Mouse (Mus musculus) liver, embryonic 11.5 days (tissue): ENCODE results near the gene Pip4k2b. TPM values are rescaled to one million over a fixed set of nuclear protein-coding genes. Genes with fewer than 3 reads are reported as not detected.

ENCODE experiments used
- ATAC-seq: fragments of 200-750 bp; cut with Nextera tagmentation; replicated peaks from 2 replicates; pipeline ENCODE4 v1.8.0; 2017; ENCODE audit warnings: moderate number of reproducible peaks, mild to moderate bottlenecking, moderate TSS enrichment, moderate library complexity; ENCODE audit not compliant: low FRiP score
- DNase-seq: peaks from one replicate; pipeline ENCODE4 v3.0.0-alpha.2; 2017; ENCODE audit warnings: low spot score
- H3K27ac ChIP-seq: fragments of 300-500 bp; sonication (generic); 2 replicates; pipeline ENCODE4 v1.5.1; 2014; ENCODE audit warnings: mild to moderate bottlenecking, low read depth, low read length, control low read depth
- H3K27me3 ChIP-seq: fragments of 300-500 bp; sonication (generic); replicated peaks from 2 replicates; pipeline ENCODE4 v1.6.1; 2014; ENCODE audit warnings: low read length, mixed read lengths; ENCODE audit not compliant: control insufficient read depth, insufficient read depth
- H3K36me3 ChIP-seq: fragments of 300-500 bp; sonication (generic); 2 replicates; pipeline ENCODE4 v1.6.1; 2014; ENCODE audit warnings: mild to moderate bottlenecking, low read length, moderate library complexity, mixed read lengths; ENCODE audit not compliant: control insufficient read depth, insufficient read depth
- H3K4me1 ChIP-seq: fragments of 300-500 bp; sonication (generic); replicated peaks from 2 replicates; pipeline ENCODE4 v1.6.1; 2014; ENCODE audit warnings: low read length, mixed read lengths; ENCODE audit not compliant: control insufficient read depth, insufficient read depth
- H3K4me2 ChIP-seq: fragments of 300-500 bp; sonication (generic); 2 replicates; pipeline ENCODE4 v1.6.1; 2014; ENCODE audit warnings: mild to moderate bottlenecking, control low read depth, moderate library complexity
- H3K4me3 ChIP-seq: fragments of 300-500 bp; sonication (generic); 2 replicates; pipeline ENCODE4 v1.5.1; 2014; ENCODE audit warnings: low read depth, low read length, control low read depth
- H3K9ac ChIP-seq: fragments of 300-500 bp; sonication (generic); 2 replicates; pipeline ENCODE4 v1.6.1; 2014; ENCODE audit warnings: low read depth, low read length, control low read depth
- H3K9me3 ChIP-seq: fragments of 300-500 bp; sonication (generic); 2 replicates; pipeline ENCODE4 v1.6.1; 2016; ENCODE audit warnings: low read length, inconsistent platforms, mixed read lengths; ENCODE audit not compliant: control insufficient read depth
- WGBS: fragments of 180-500 bp; shearing (Covaris S2); extraction: QIAGEN DNeasy Blood & Tissue Kit; methylation state at CpG from one replicate; pipeline ENCODE4 v1.1.7; 2014; 5-methylcytosine and 5-hydroxymethylcytosine counted together
- polyA plus RNA-seq: library from polyadenylated mRNA; unstranded; fragments of >200 nt; fragmentation: Nextera tagmentation; extraction: Ambion mirVana; gene quantifications from 2 replicates; pipeline ENCODE4 v1.2.1, GENCODE M21; 2014

Pip4k2b gene
- polyA plus RNA-seq, 1 experiment from 2014 or later, result 1.7 TPM

GRCm38 (mm10) chr11:97766154-97766881 lies 21.8 kb upstream of the Pip4k2b start, which contains the start of gene Cwc25:
Cwc25 (minus strand) TSS chr11:97766556.
- WGBS, result under 1% methylated on average over 38 of the region's 38 CpGs
- Histone ChIP-seq H3K9me3 (no peaks in the 10 kb centered on the region), H3K27ac (peak within 1 kb of the TSS; percentile 88), H3K27me3 (no peaks in the 10 kb centered on the region), H3K4me2 (peak within 1 kb of the TSS; percentile 67), H3K4me1 (peaks cover 11% of the 10 kb centered on the region), H3K9ac (peak within 1 kb of the TSS; percentile 82), H3K4me3 (peak within 1 kb of the TSS; percentile 81), H3K36me3 (peaks cover 8% of the 10 kb centered on the region; the same call in 1 of the 2 replicates)
- DNase-seq, result peak; percentile 96
- peak; percentile 93 for ATAC-seq

DNA sequence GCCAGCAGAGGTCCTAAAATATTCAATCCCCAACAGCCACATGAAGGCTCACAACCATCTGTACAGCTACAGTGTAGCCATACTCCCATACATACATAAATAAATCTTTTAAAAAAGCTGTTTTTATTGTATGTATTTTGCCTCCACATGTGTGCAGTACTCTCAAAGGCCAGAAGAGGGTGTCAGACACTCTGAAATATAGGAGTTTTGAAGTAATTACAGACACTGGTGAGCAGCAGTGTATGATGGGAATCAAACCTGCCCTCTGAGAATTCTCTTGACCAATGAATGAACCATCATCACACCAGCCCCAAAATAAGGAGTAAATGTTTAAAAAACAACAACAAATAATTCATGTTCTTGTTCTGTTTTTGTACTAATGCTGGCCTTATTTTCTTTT lies 17.1 kb upstream of the Pip4k2b start:
- no peak overlapping the region for H3K4me3 ChIP-seq
- H3K36me3 ChIP-seq, result peaks cover 15% of the 10 kb centered on the region; the same call in 1 of the 2 replicates

GRCm38 (mm10) chr11:97758942-97759341 lies 14.4 kb upstream of the Pip4k2b start:
- Histone ChIP-seq H3K27me3 (no peaks in the 10 kb centered on the region), H3K9ac (no peak overlapping the region), H3K4me1 (no peaks in the 10 kb centered on the region; the same call in 1 of the 2 replicates), H3K27ac (no peak overlapping the region), H3K9me3 (no peaks in the 10 kb centered on the region), H3K4me3 (no peak overlapping the region), H3K4me2 (no peak overlapping the region), H3K36me3 (peaks cover 19% of the 10 kb centered on the region)
- no peak for ATAC-seq
- 77% methylated on average over 6 of the region's 6 CpGs for WGBS
- DNase-seq, result no peak

More for the DNA sequence above, 17.1 kb upstream of the Pip4k2b start:
- DNase-seq (no peak), ATAC-seq (no peak)
- H3K4me2 ChIP-seq, result no peak overlapping the region
- H3K9me3 ChIP-seq, result no peaks in the 10 kb centered on the region
- no peaks in the 10 kb centered on the region for H3K27me3 ChIP-seq
- peaks cover 11% of the 10 kb centered on the region for H3K4me1 ChIP-seq
- no peak overlapping the region for H3K9ac ChIP-seq
- H3K27ac ChIP-seq, result no peak overlapping the region

DNA sequence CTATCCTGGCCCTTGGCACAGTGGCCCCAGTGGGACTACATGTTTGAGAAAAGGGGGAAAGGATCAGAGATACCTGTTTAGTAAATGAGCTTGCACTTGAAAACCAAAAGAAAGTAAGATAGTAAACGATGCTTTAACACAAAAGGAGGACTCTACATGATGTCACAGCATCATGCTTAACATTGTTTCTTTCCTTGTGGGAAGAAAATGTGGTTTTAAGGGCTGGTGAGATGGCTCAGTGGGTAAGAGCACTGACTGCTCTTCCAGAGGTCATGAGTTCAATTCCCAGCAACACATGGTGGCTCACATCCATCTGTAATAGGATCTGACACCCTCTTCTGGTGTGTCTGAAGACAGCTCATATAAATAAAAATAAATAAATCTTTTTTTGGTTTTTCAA lies 13.6 kb upstream of the Pip4k2b start:
- Histone ChIP-seq H3K9me3 (no peaks in the 10 kb centered on the region), H3K4me2 (no peak overlapping the region), H3K27ac (no peak overlapping the region), H3K9ac (no peak overlapping the region), H3K4me3 (no peak overlapping the region), H3K4me1 (no peaks in the 10 kb centered on the region; the same call in 1 of the 2 replicates), H3K27me3 (no peaks in the 10 kb centered on the region), H3K36me3 (peaks cover 23% of the 10 kb centered on the region)
- DNase-seq, result no peak
- no peak for ATAC-seq
- 88% methylated on average over 1 of the region's 1 CpGs for WGBS

GRCm38 (mm10) chr11:97753277-97753676 lies 8.8 kb upstream of the Pip4k2b start:
- no peak overlapping the region for H3K4me3 ChIP-seq
- H3K27ac ChIP-seq, result no peak overlapping the region
- H3K9me3 ChIP-seq, result 0 out of 2 replicates have a peak, but pooled peaks cover 3% of the 10 kb centered on the region
- H3K27me3 ChIP-seq, result no peaks in the 10 kb centered on the region
- peaks cover 33% of the 10 kb centered on the region for H3K36me3 ChIP-seq
- no peak overlapping the region for H3K4me2 ChIP-seq
- H3K4me1 ChIP-seq, result no peaks in the 10 kb centered on the region; the same call in 1 of the 2 replicates
- DNase-seq, result no peak
- 91% methylated on average over 8 of the region's 8 CpGs for WGBS
- no peak for ATAC-seq
- no peak overlapping the region for H3K9ac ChIP-seq

DNA sequence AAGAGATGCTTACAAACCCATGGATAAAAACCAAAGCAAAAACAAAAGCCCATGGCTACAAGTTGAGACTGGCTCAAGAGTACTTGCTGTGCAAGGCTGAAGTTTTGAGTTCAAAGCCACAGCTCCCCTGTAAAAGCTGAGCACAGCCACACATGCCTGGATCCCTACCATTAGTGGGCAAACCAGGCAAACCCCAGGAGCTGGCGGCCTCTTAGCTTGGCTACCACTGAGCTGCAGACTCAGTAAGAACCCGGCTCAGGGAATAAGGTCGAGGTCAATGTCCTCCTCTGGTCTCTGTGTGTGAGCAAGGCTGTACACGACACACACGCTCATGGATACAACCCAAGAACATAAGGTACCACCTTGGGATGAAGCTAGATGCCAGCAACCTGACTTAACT lies 4.0 kb upstream of the Pip4k2b start:
- Histone ChIP-seq H3K4me3 (no peak overlapping the region), H3K27me3 (no peaks in the 10 kb centered on the region), H3K4me2 (no peak overlapping the region), H3K9me3 (0 out of 2 replicates have a peak, but pooled peaks cover 3% of the 10 kb centered on the region), H3K9ac (no peak overlapping the region), H3K36me3 (peaks cover 28% of the 10 kb centered on the region), H3K4me1 (no peaks in the 10 kb centered on the region), H3K27ac (no peak overlapping the region)
- no peak for DNase-seq
- 88% methylated on average over 5 of the region's 5 CpGs for WGBS
- ATAC-seq, result no peak

DNA sequence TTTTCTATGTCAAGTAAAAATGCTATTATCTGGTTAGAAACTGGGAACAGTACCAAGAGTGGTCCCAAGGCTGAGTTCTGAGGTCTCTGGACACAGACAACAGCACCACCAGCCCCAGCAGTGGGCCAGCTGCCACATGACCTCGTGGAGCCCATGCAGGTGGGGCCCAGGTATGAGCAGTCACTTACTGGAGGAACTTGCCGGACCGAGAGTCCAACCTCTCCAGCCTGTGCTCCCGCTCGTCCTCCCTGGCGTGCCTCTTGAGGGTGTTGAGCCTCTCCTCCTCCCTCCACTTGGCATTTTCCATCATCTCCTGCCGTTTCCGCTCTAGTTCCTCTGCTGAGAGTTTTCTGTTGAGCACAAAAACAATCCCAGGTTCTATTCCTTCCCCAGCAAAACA lies 3.3 kb upstream of the Pip4k2b start:
- ATAC-seq, result no peak
- 94% methylated on average over 8 of the region's 8 CpGs for WGBS
- H3K9ac ChIP-seq, result no peak overlapping the region
- H3K4me1 ChIP-seq, result peaks cover 6% of the 10 kb centered on the region
- no peak overlapping the region for H3K4me3 ChIP-seq
- no peak for DNase-seq
- H3K27ac ChIP-seq, result no peak overlapping the region
- H3K36me3 ChIP-seq, result peaks cover 23% of the 10 kb centered on the region
- 0 out of 2 replicates have a peak, but pooled peaks cover 3% of the 10 kb centered on the region for H3K9me3 ChIP-seq
- H3K4me2 ChIP-seq, result no peak overlapping the region
- H3K27me3 ChIP-seq, result no peaks in the 10 kb centered on the region

DNA sequence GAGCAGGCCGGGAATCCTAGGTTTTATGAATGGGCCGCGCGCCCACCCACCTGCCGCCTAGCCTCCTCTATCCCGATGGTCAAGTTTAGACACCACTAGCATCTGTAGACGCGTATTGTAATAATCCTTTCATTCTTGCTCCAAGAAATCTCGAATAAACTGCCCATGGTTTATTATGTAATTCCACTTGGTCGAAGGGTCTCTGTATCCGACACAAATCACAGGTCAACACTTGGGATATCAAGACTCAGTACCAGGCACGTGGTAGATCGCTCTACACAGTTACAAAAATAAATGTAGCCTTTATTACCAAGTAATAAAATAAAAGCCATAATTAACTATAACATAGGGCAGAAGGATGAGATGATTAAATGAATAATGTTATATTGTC lies 822 bp upstream of the Pip4k2b start:
- DNase-seq (no peak), ATAC-seq (no peak)
- H3K4me2 ChIP-seq, result peak overlapping the region; percentile 71
- 13% methylated on average over 13 of the region's 13 CpGs for WGBS
- H3K4me3 ChIP-seq, result peak overlapping the region; percentile 82
- no peaks in the 10 kb centered on the region for H3K27me3 ChIP-seq
- no peak overlapping the region for H3K27ac ChIP-seq
- H3K9ac ChIP-seq, result 0 out of 2 replicates have a peak overlapping the region, but pooled peaks have one; percentile 15
- peaks cover 13% of the 10 kb centered on the region for H3K4me1 ChIP-seq
- peaks cover 7% of the 10 kb centered on the region for H3K36me3 ChIP-seq
- H3K9me3 ChIP-seq, result no peaks in the 10 kb centered on the region
